Mouse (Mus musculus): ENCODE data around the gene Rnf111.

Gene Rnf111

GRCm38 (mm10) chr9:70391660-70392562 is 111.6 kb downstream of the Rnf111 start:
- DNase-seq, result no peak

GRCm38 (mm10) chr9:70391042-70391441 is 112.5 kb downstream of the Rnf111 start:
- no peak for DNase-seq

GRCm38 (mm10) chr9:70389548-70389947 is 114.0 kb downstream of the Rnf111 start:
- no peak for DNase-seq

- DNase-seq, result no peak
Measured at GRCm38 (mm10) chr9:70387410-70388119, 116.0 kb downstream of the Rnf111 start.

- no peak for DNase-seq
Measured at GRCm38 (mm10) chr9:70384958-70385728, 118.4 kb downstream of the Rnf111 start.

- no peak for DNase-seq
Measured at GRCm38 (mm10) chr9:70384494-70384893, 119.0 kb downstream of the Rnf111 start.

GRCm38 (mm10) chr9:70383750-70384149 is 119.8 kb downstream of the Rnf111 start:
- no peak for DNase-seq

- DNase-seq, result no peak
Measured at GRCm38 (mm10) chr9:70382091-70382490, 121.4 kb downstream of the Rnf111 start.

- no peak for DNase-seq
Measured at GRCm38 (mm10) chr9:70379502-70380467, 123.7 kb downstream of the Rnf111 start.

All from thymus, postnatal 14 days (tissue).